18 mouse cellular contexts compared by ENCODE assay signal in the genomic region with DNA sequence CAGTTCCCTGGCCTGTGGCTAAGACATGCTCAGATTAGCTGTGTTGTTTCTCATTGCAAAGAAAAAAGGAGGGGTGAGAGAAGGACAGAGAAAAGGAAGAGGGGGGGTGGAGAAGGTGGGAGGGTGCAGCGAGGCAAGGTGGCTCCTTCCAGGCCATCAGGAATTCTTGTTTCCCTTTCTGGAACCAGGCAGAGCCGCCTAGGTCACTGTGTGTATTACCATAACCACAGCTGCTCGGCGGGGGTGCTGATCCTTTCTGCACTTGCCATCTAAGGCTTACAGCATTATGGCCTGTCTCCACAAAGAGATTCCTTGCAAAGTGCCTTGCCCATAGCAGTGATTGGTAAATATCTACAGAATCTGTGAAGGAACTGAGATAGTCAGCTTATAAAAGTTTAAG.
A peak's percentile ranks its signal among the peaks of the same experiment; 100 is the strongest.
DNase-seq lines count a peak whose midpoint lies in the region; ATAC-seq and TF ChIP-seq lines count a peak whose summit lies in the region.
"Had no signal": no experiment of that assay in that cellular context is flagged by ENCODE, and none has a peak within 500 bp of the region (broad histone marks: within the 10 kb centered on the region; RNA-seq: fewer than 3 reads in every experiment).

No protein-coding gene starts in this region.

- 33% methylated on average over 4 of the region's 4 CpGs for WGBS in kidney, embryonic 15.5 days

- no peaks in the 10 kb centered on the region for H3K27me3 ChIP-seq in kidney, embryonic 15.5 days
- no peaks in the 10 kb centered on the region for H3K27me3 ChIP-seq in testis, adult 2 months (ENCODE audit: control insufficient read depth, insufficient read depth, low read length)
- H3K27me3 ChIP-seq: embryonic facial prominence, embryonic 13.5 days; limb, embryonic 12.5 days; liver, embryonic 13.5 days had no signal

- TF ChIP-seq POLR2A in testis, adult 2 months (IDR thresholded peaks at IDR 0.05; ENCODE audit: control insufficient read depth, low read depth, low read length), result no peak

- no peaks in the 10 kb centered on the region for H3K9me3 ChIP-seq in kidney, embryonic 15.5 days (replicated peaks)
- H3K9me3 ChIP-seq: embryonic facial prominence, embryonic 13.5 days; limb, embryonic 12.5 days; liver, embryonic 13.5 days had no signal

- no peak overlapping the region for H3K4me2 ChIP-seq in kidney, embryonic 15.5 days
- H3K4me2 ChIP-seq: embryonic facial prominence, embryonic 13.5 days; limb, embryonic 12.5 days; liver, embryonic 13.5 days; lung, embryonic 14.5 days had no signal

- H3K4me1 ChIP-seq in kidney, embryonic 15.5 days, result peaks cover 6% of the 10 kb centered on the region; the same call in 1 of the 2 replicates
- H3K4me1 ChIP-seq in testis, adult 2 months (ENCODE audit: control insufficient read depth, insufficient read depth, low read length), result no peaks in the 10 kb centered on the region
- H3K4me1 ChIP-seq: liver, embryonic 13.5 days had no signal

- TF ChIP-seq CTCF in testis, adult 2 months (IDR thresholded peaks at IDR 0.05; ENCODE audit: control insufficient read depth, insufficient read depth, insufficient replicate concordance, low read depth, low read length), result no peak

- H3K9ac ChIP-seq in kidney, embryonic 15.5 days, result no peak overlapping the region
- H3K9ac ChIP-seq: embryonic facial prominence, embryonic 13.5 days; limb, embryonic 12.5 days; liver, embryonic 13.5 days; lung, embryonic 14.5 days had no signal

- no peaks in the 10 kb centered on the region for H3K36me3 ChIP-seq in kidney, embryonic 15.5 days
- no peaks in the 10 kb centered on the region for H3K36me3 ChIP-seq in testis, adult 2 months (ENCODE audit: control insufficient read depth, insufficient read depth, low read length)
- H3K36me3 ChIP-seq: embryonic facial prominence, embryonic 13.5 days; limb, embryonic 12.5 days; liver, embryonic 13.5 days had no signal

- DNase-seq in embryo, embryonic 11 days, result peak; percentile 15
- no peak for DNase-seq in embryo, embryonic 10.5 days (ENCODE audit: low spot score)
- DNase-seq in kidney, postnatal 4 days, result no peak
- no peak for DNase-seq in testis, postnatal 10 days (ENCODE audit: low spot score)
- no peak for DNase-seq in adrenal gland, postnatal 10 days
- DNase-seq in layer of hippocampus, adult 18-20 months (ENCODE audit: low spot score in 2 of 2), result no peak
- DNase-seq: cerebellum, adult 2 months; gastrocnemius, postnatal 36 days; kidney, adult 2 months; kidney, postnatal 36 days; liver, embryonic 13.5 days; lung, embryonic 14.5 days; thymus, postnatal 25 days had no signal

- H3K4me3 ChIP-seq in kidney, embryonic 15.5 days (replicated peaks), result no peak overlapping the region
- H3K4me3 ChIP-seq in testis, adult 2 months (ENCODE audit: control insufficient read depth, low read depth, low read length), result peak overlapping the region; percentile 25; the same call in 1 of the 2 replicates
- H3K4me3 ChIP-seq: embryonic facial prominence, embryonic 13.5 days; limb, embryonic 12.5 days; liver, embryonic 13.5 days had no signal

- no peak overlapping the region for H3K27ac ChIP-seq in kidney, embryonic 15.5 days
- no peak overlapping the region for H3K27ac ChIP-seq in testis, adult 2 months (ENCODE audit: control insufficient read depth, insufficient read depth, low read depth, low read length)
- H3K27ac ChIP-seq: embryonic facial prominence, embryonic 13.5 days; liver, embryonic 13.5 days had no signal

- 0 out of 2 replicates have a peak, but pooled peaks have one; percentile 25 for ATAC-seq in kidney, embryonic 15.5 days (replicated peaks; ENCODE audit: low FRiP score)
- ATAC-seq: inflammation-experienced regulatory T-cells, adult 6 months had no signal
